17 mouse cellular contexts compared by ENCODE assay signal in the genomic region with DNA sequence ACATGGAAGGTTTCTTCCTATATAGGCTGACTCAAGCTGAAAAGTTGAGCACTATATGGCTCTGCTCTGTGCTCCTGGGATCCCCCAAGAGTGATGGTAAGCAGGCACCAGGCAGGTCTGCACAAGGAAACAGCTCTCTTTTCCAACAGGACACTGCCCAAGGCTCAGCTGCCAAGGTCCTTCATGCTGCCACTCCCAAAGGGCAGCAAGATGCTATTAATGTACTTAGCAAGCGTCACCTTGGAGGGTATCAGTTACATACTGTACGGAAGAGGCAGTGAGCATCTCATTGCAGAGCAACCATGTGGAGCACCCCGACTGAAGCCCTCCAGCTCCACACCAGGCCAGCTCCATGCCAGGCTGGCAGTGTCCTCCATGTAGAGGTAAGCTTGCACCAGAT.
"Had no signal": no experiment of that assay in that cellular context is flagged by ENCODE, and none has a peak within 500 bp of the region (broad histone marks: within the 10 kb centered on the region; RNA-seq: fewer than 3 reads in every experiment).

No protein-coding gene starts in this region.

- DNase-seq: liver, postnatal 0 days; lung, adult 2 months; lung, postnatal 14 days; lung, postnatal 36 days; right cerebral cortex, postnatal 14 days; spleen, adult 18-20 months; thymus, adult 18-20 months; thymus, postnatal 14 days; thymus, postnatal 36 days had no signal

- H3K27ac ChIP-seq: liver, embryonic 15.5 days; lung, embryonic 15.5 days; macrophage; midbrain, embryonic 13.5 days; midbrain, embryonic 15.5 days; neural tube, embryonic 12.5 days had no signal

- H3K4me3 ChIP-seq: liver, embryonic 15.5 days; lung, embryonic 15.5 days; megakaryocyte, embryonic 14.5 days; midbrain, embryonic 13.5 days; midbrain, embryonic 15.5 days; neural tube, embryonic 12.5 days had no signal

- ATAC-seq: liver, postnatal 0 days; lung, postnatal 0 days; midbrain, embryonic 13.5 days; midbrain, embryonic 15.5 days had no signal
